Comparison of ENCODE assay signal across 8 mouse cellular contexts in the genomic region with DNA sequence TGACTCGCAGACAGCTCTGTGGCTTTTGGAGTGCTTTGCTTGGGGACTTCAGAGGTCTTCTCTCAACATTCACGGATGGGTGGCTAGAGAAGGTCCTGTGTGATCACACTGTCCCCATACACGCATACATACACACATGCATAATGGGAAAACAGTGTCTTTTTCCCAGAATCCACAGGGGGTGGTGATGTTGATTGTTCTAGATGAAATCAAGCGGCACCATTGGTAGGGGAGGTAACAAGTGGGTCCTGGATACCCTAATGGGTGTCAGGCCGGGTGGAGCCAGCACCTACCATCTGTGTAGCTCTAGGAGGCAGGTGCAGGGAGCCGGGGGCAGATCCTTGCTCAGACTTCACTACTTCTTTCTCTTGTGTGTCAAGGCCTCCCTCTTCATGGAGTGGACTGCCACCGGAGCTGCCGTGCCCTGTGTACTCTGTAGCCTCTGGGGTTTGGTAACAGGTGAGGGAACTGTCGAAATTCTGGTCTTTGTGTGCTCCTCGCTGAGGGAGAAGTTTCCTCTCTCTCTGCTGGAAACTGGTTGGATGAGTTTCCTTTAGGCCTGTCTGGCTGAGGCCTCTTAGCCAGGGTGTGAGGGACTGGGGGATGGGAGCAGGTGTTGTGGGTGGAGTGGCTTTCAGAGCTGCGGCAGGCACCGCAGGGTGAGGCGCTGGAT. TPM values are rescaled to one million over a fixed set of nuclear protein-coding genes. Genes with fewer than 3 reads are reported as not detected.
DNase-seq lines count a peak whose midpoint lies in the region; ATAC-seq lines count a peak whose summit lies in the region.

No protein-coding gene starts in this region.

- DNase-seq in hindbrain, embryonic 10.5 days (ENCODE audit: low spot score) = peak; percentile 23
- DNase-seq in hindbrain, embryonic 11.5 days (ENCODE audit: low spot score) = no peak
- no peak for DNase-seq in forebrain, embryonic 11.5 days (ENCODE audit: low spot score)
- DNase-seq in kidney, postnatal 14 days = peak; percentile 52
- DNase-seq in midbrain, embryonic 10.5 days (ENCODE audit: low spot score) = peak; percentile 25
- DNase-seq in ovary, postnatal 36 days (ENCODE audit: low spot score) = no peak
- no peak for DNase-seq in left cerebral cortex, adult 18-20 months (ENCODE audit: low spot score in 2 of 2)
- DNase-seq in adrenal gland, adult 8-10 months = no peak

- H3K9me3 ChIP-seq in hindbrain, embryonic 10.5 days = no peaks in the 10 kb centered on the region
- H3K9me3 ChIP-seq in hindbrain, embryonic 11.5 days (ENCODE audit: control insufficient read depth, low read length) = no peaks in the 10 kb centered on the region
- H3K9me3 ChIP-seq in forebrain, embryonic 11.5 days (ENCODE audit: control insufficient read depth, low read length) = no peaks in the 10 kb centered on the region
- no peaks in the 10 kb centered on the region for H3K9me3 ChIP-seq in midbrain, embryonic 10.5 days (replicated peaks)

- no peaks in the 10 kb centered on the region for H3K36me3 ChIP-seq in hindbrain, embryonic 10.5 days
- H3K36me3 ChIP-seq in hindbrain, embryonic 11.5 days (ENCODE audit: control insufficient read depth, insufficient read depth, low read length) = no peaks in the 10 kb centered on the region
- no peaks in the 10 kb centered on the region for H3K36me3 ChIP-seq in forebrain, embryonic 11.5 days (ENCODE audit: control insufficient read depth, insufficient read depth, low read length)
- H3K36me3 ChIP-seq in midbrain, embryonic 10.5 days = no peaks in the 10 kb centered on the region

- peak overlapping the region; percentile 79 for H3K27ac ChIP-seq in hindbrain, embryonic 10.5 days
- no peak overlapping the region for H3K27ac ChIP-seq in hindbrain, embryonic 11.5 days (ENCODE audit: low read depth, low read length)
- H3K27ac ChIP-seq in forebrain, embryonic 11.5 days (ENCODE audit: low read depth, low read length) = no peak overlapping the region
- H3K27ac ChIP-seq in midbrain, embryonic 10.5 days (replicated peaks) = no peak overlapping the region

- peaks cover 30% of the 10 kb centered on the region for H3K4me1 ChIP-seq in hindbrain, embryonic 10.5 days (replicated peaks)
- H3K4me1 ChIP-seq in hindbrain, embryonic 11.5 days (replicated peaks; ENCODE audit: control insufficient read depth, insufficient read depth, low read length) = 0 out of 2 replicates have a peak, but pooled peaks cover 3% of the 10 kb centered on the region
- peaks cover 15% of the 10 kb centered on the region for H3K4me1 ChIP-seq in forebrain, embryonic 11.5 days (replicated peaks; ENCODE audit: control insufficient read depth, insufficient read depth, low read length)
- peaks cover 39% of the 10 kb centered on the region for H3K4me1 ChIP-seq in midbrain, embryonic 10.5 days

- no peak overlapping the region for H3K9ac ChIP-seq in hindbrain, embryonic 11.5 days (ENCODE audit: low read depth, low read length)
- no peak overlapping the region; the same call in 1 of the 2 replicates for H3K9ac ChIP-seq in forebrain, embryonic 11.5 days (ENCODE audit: low read length)

- H3K27me3 ChIP-seq in hindbrain, embryonic 10.5 days (ENCODE audit: insufficient read depth, poor library complexity, severe bottlenecking) = peaks cover 50% of the 10 kb centered on the region
- H3K27me3 ChIP-seq in hindbrain, embryonic 11.5 days (ENCODE audit: control insufficient read depth, insufficient read depth, low read length) = peaks cover 5% of the 10 kb centered on the region
- H3K27me3 ChIP-seq in forebrain, embryonic 11.5 days (ENCODE audit: control insufficient read depth, insufficient read depth, low read length) = peaks cover 9% of the 10 kb centered on the region
- peaks cover 46% of the 10 kb centered on the region for H3K27me3 ChIP-seq in midbrain, embryonic 10.5 days (ENCODE audit: low read depth, poor library complexity, severe bottlenecking)

- no peak; the same call in 1 of the 2 replicates for ATAC-seq in hindbrain, embryonic 11.5 days (ENCODE audit: low FRiP score)
- no peak for ATAC-seq in forebrain, embryonic 11.5 days (replicated peaks; ENCODE audit: low FRiP score)

- H3K4me2 ChIP-seq in hindbrain, embryonic 11.5 days (replicated peaks; ENCODE audit: low read depth, low read length) = no peak overlapping the region
- peak overlapping the region; percentile 46; the same call in 1 of the 2 replicates for H3K4me2 ChIP-seq in forebrain, embryonic 11.5 days (ENCODE audit: low read depth, low read length, severe bottlenecking)

- WGBS in hindbrain, embryonic 10.5 days = 21% methylated on average over 13 of the region's 13 CpGs
- WGBS in hindbrain, embryonic 11.5 days = 25% methylated on average over 13 of the region's 13 CpGs
- 12% methylated on average over 13 of the region's 13 CpGs for WGBS in forebrain, embryonic 11.5 days
- WGBS in midbrain, embryonic 10.5 days = 24% methylated on average over 13 of the region's 13 CpGs

- H3K4me3 ChIP-seq in hindbrain, embryonic 10.5 days = peak overlapping the region; percentile 39
- H3K4me3 ChIP-seq in hindbrain, embryonic 11.5 days (ENCODE audit: low read depth, low read length) = no peak overlapping the region
- H3K4me3 ChIP-seq in forebrain, embryonic 11.5 days (ENCODE audit: low read depth, low read length) = no peak overlapping the region
- no peak overlapping the region for H3K4me3 ChIP-seq in midbrain, embryonic 10.5 days

RNA-seq across cellular contexts. Expression of a gene that starts 16.9 kb away (rescaled TPM):
- polyA plus RNA-seq in hindbrain, embryonic 10.5 days (2016; fragmentation: Nextera tagmentation; extraction: Ambion mirVana) = 2.1 and 2.7 TPM in 2 replicates
- 1.9 and 2.1 TPM in 2 replicates for polyA plus RNA-seq in hindbrain, embryonic 11.5 days (2014; fragmentation: Nextera tagmentation; extraction: Ambion mirVana)
- polyA plus RNA-seq in forebrain, embryonic 11.5 days (2014; fragmentation: Nextera tagmentation; extraction: Ambion mirVana) = 1.0 and 1.3 TPM in 2 replicates
- polyA plus RNA-seq in midbrain, embryonic 10.5 days (2016; fragmentation: Nextera tagmentation; extraction: Ambion mirVana) = 1.1 and 1.5 TPM in 2 replicates
- 10 to 100 TPM; 12.6 to 14.5 TPM for total RNA-seq in left cerebral cortex, adult 18-20 months (2021)
- 10 to 100 TPM; 10.8 to 23.4 (median 16.2) TPM for total RNA-seq in adrenal gland, adult 8-10 months (2022)

Comparison
In these comparisons a context has a peak if more than half of its experiments do, and no peak if none do; other contexts are left out.
1. DNase-seq: peak in hindbrain, embryonic 10.5 days (single experiment), kidney, postnatal 14 days (single experiment) and midbrain, embryonic 10.5 days (single experiment); none in hindbrain, embryonic 11.5 days (single experiment), forebrain, embryonic 11.5 days (single experiment), ovary, postnatal 36 days (single experiment), left cerebral cortex, adult 18-20 months (0 of 2) and adrenal gland, adult 8-10 months (single experiment).